In the genomic region with DNA sequence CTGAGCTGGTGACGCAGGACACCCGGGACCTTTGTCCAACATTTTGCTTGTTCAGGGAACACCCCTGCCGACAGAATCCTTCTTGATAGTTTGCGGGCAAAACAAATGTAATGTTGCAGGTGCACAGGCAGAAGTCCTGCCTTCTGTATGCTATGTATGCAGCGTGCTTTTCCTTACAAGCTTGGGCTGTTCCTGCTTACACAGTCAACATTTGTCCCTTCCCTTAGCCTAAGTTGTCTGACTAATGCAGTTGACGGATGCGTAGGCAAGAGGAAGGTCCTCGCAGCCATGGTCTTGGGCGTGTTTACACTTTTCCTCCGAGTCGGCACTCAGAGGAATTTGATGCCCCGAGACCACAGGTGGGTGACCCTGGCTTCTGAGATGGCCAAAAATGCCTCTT, we compare ENCODE assay signal across 23 mouse cellular contexts. TPM values are rescaled to one million over a fixed set of nuclear protein-coding genes. Genes with fewer than 3 reads are reported as not detected.
DNase-seq lines count a peak whose midpoint lies in the region; ATAC-seq and TF ChIP-seq lines count a peak whose summit lies in the region.
"Had no signal": no experiment of that assay in that cellular context is flagged by ENCODE, and none has a peak within 500 bp of the region (broad histone marks: within the 10 kb centered on the region; RNA-seq: fewer than 3 reads in every experiment).

No protein-coding gene starts in this region.

- DNase-seq in heart, adult 11 months: peak; percentile 79
- no peak for DNase-seq in heart, postnatal 4 days
- DNase-seq in limb, embryonic 10.5 days (ENCODE audit: low spot score): no peak
- peak; percentile 49 for DNase-seq in stomach, postnatal 0 days (ENCODE audit: low spot score)
- DNase-seq in gastrocnemius, adult 18-20 months (ENCODE audit: low spot score): no peak
- DNase-seq: adrenal gland, postnatal 25 days; B cell, adult 2 months; cerebellum, adult 11 months; cerebellum, adult 11-12 months; cerebellum, adult 18-20 months had no signal

- H3K27me3 ChIP-seq in limb, embryonic 12.5 days: no peaks in the 10 kb centered on the region
- H3K27me3 ChIP-seq in limb, embryonic 10.5 days (ENCODE audit: low read depth, poor library complexity, severe bottlenecking): no peaks in the 10 kb centered on the region
- H3K27me3 ChIP-seq in stomach, postnatal 0 days (ENCODE audit: control insufficient read depth, insufficient read depth, low read length): no peaks in the 10 kb centered on the region
- H3K27me3 ChIP-seq: Patski had no signal

- no peaks in the 10 kb centered on the region for H3K9me3 ChIP-seq in limb, embryonic 12.5 days
- H3K9me3 ChIP-seq in limb, embryonic 10.5 days (replicated peaks): no peaks in the 10 kb centered on the region
- no peaks in the 10 kb centered on the region for H3K9me3 ChIP-seq in stomach, postnatal 0 days (ENCODE audit: control insufficient read depth, low read length)

- no peaks in the 10 kb centered on the region for H3K36me3 ChIP-seq in limb, embryonic 12.5 days
- H3K36me3 ChIP-seq in limb, embryonic 10.5 days: no peaks in the 10 kb centered on the region
- no peaks in the 10 kb centered on the region for H3K36me3 ChIP-seq in stomach, postnatal 0 days (ENCODE audit: control insufficient read depth, insufficient read depth, low read length)
- H3K36me3 ChIP-seq: G1E had no signal

- ATAC-seq in limb, embryonic 12.5 days (ENCODE audit: insufficient number of reproducible peaks, insufficient read depth, low FRiP score, low TSS enrichment, low read depth): no peak
- peak; percentile 50 for ATAC-seq in stomach, postnatal 0 days (ENCODE audit: low FRiP score, low TSS enrichment)
- ATAC-seq: activated CD4-positive, CD25-positive, alpha-beta regulatory T cell, adult 4 months; CD4-positive, CD25-positive, alpha-beta regulatory T cell, adult 4 months; Patski had no signal

- 0 out of 2 replicates have a peak overlapping the region, but pooled peaks have one; percentile 5 for H3K27ac ChIP-seq in limb, embryonic 12.5 days
- no peak overlapping the region for H3K27ac ChIP-seq in limb, embryonic 10.5 days
- H3K27ac ChIP-seq in stomach, postnatal 0 days (replicated peaks): 0 out of 2 replicates have a peak overlapping the region, but pooled peaks have one; percentile 4

- H3K4me1 ChIP-seq in limb, embryonic 12.5 days (replicated peaks): peaks cover 26% of the 10 kb centered on the region
- peaks cover 20% of the 10 kb centered on the region for H3K4me1 ChIP-seq in limb, embryonic 10.5 days
- H3K4me1 ChIP-seq in stomach, postnatal 0 days (replicated peaks; ENCODE audit: control insufficient read depth, insufficient read depth): no peaks in the 10 kb centered on the region; the same call in 1 of the 2 replicates

- TF ChIP-seq CTCF in stomach, postnatal 0 days (IDR thresholded peaks at IDR 0.05; ENCODE audit: low read depth): no peak

- TF ChIP-seq EP300 in stomach, postnatal 0 days (optimal IDR thresholded peaks at IDR 0.05): no peak

- H3K9ac ChIP-seq in limb, embryonic 12.5 days (replicated peaks): no peak overlapping the region
- no peak overlapping the region for H3K9ac ChIP-seq in stomach, postnatal 0 days (ENCODE audit: low read length)

- no peak overlapping the region for H3K4me2 ChIP-seq in limb, embryonic 12.5 days
- H3K4me2 ChIP-seq in stomach, postnatal 0 days (replicated peaks; ENCODE audit: low read depth): no peak overlapping the region

- WGBS in limb, embryonic 12.5 days: 91% methylated on average over 12 of the region's 12 CpGs
- 88% methylated on average over 12 of the region's 12 CpGs for WGBS in limb, embryonic 10.5 days
- WGBS in stomach, postnatal 0 days: 35% methylated on average over 12 of the region's 12 CpGs

- no peak overlapping the region for H3K4me3 ChIP-seq in limb, embryonic 12.5 days (replicated peaks)
- no peak overlapping the region for H3K4me3 ChIP-seq in limb, embryonic 10.5 days
- no peak overlapping the region for H3K4me3 ChIP-seq in stomach, postnatal 0 days (ENCODE audit: low read depth, low read length)

RNA-seq across cellular contexts. Expression of gene Dmbt1, which starts 46.7 kb away (rescaled TPM):
- total RNA-seq in heart, postnatal 4 days (2021): not detected
- polyA plus RNA-seq in limb, embryonic 12.5 days (2016; fragmentation: Nextera tagmentation; extraction: Ambion mirVana): 0.20 TPM in 1 of 2 replicates, not detected in the other
- not detected in 2 replicates for polyA plus RNA-seq in limb, embryonic 10.5 days (2016; fragmentation: Nextera tagmentation; extraction: Ambion mirVana)
- polyA plus RNA-seq in stomach, postnatal 0 days (2015; fragmentation: Nextera tagmentation; extraction: Ambion mirVana): 167 and 174 TPM in 2 replicates
- not detected for total RNA-seq in gastrocnemius, adult 18-20 months (2021)
- total RNA-seq: adrenal gland, adult 18-20 months; adrenal gland, adult 8-10 months; adrenal gland, postnatal 14 days; adrenal gland, postnatal 25 days; adrenal gland, postnatal 36 days; CH12.LX; MEL had no signal
- polyA plus RNA-seq: activated CD4-positive, CD25-positive, alpha-beta regulatory T cell, adult 4 months; adrenal gland, adult 2 months; C2C12; CD4-positive, CD25-positive, alpha-beta regulatory T cell, adult 4 months; G1E; Patski had no signal

RNA-seq across cellular contexts. Expression of gene Htra1, which starts 49.3 kb away (rescaled TPM):
- 100 to 1,000 TPM; 125 to 139 TPM for total RNA-seq in heart, postnatal 4 days (2021)
- 20.4 and 20.9 TPM in 2 replicates for polyA plus RNA-seq in limb, embryonic 12.5 days (2016; fragmentation: Nextera tagmentation; extraction: Ambion mirVana)
- 3.0 and 5.1 TPM in 2 replicates for polyA plus RNA-seq in limb, embryonic 10.5 days (2016; fragmentation: Nextera tagmentation; extraction: Ambion mirVana)
- polyA plus RNA-seq in stomach, postnatal 0 days (2015; fragmentation: Nextera tagmentation; extraction: Ambion mirVana): 48.6 and 51.6 TPM in 2 replicates
- total RNA-seq in gastrocnemius, adult 18-20 months (2021): 10 to 100 TPM; 34.2 to 42.4 TPM
- total RNA-seq: CH12.LX, G1E, MEL had no signal
- polyA plus RNA-seq: CD4-positive, CD25-positive, alpha-beta regulatory T cell, adult 4 months; G1E had no signal

Comparison
In these comparisons a context has a peak if more than half of its experiments do, and no peak if none do; other contexts are left out.
1. DNase-seq: peak in heart, adult 11 months (single experiment) and stomach, postnatal 0 days (single experiment); none in heart, postnatal 4 days (single experiment), limb, embryonic 10.5 days (single experiment) and gastrocnemius, adult 18-20 months (single experiment).
2. RNA of gene Dmbt1, which starts 46.7 kb away (polyA plus RNA-seq): 167 to 174 TPM in stomach, postnatal 0 days; 0.20 TPM in limb, embryonic 12.5 days and not detected in limb, embryonic 10.5 days; every median in the first group is over 100 times any median in the second.